Mouse (Mus musculus): ENCODE measurements around the gene Ing5. TPM values are rescaled to one million over a fixed set of nuclear protein-coding genes. Genes with fewer than 3 reads are reported as not detected.
"Not testable (repeated sequence)": the region's sequence is repeated elsewhere in the genome, so short reads cannot be mapped to it uniquely, and the experiment has no call there.

Ing5 gene
- total RNA-seq (2021), result 1 to 10 TPM; 4.8 to 5.7 TPM
- long read RNA-seq, experiment 1, full-length matches to known transcripts, result 4 of 6 reads
- long read RNA-seq, experiment 1, partial matches to known transcripts, result 0 of 6 reads
- long read RNA-seq, experiment 1, other reads (novel, unspliced or antisense), result 2 of 6 reads
- long read RNA-seq, experiment 2, full-length matches to known transcripts, result 4 of 4 reads
- long read RNA-seq, experiment 2, partial matches to known transcripts, result 0 of 4 reads
- long read RNA-seq, experiment 2, other reads (novel, unspliced or antisense), result 0 of 4 reads

- DNase-seq, result peak; percentile 100
Observed at GRCm38 (mm10) chr1:93803556-93804507, at the start of gene Ing5. Gene Ing5, plus strand, starts transcription at chr1:93803965.

GRCm38 (mm10) chr1:93754573-93755290 is 49.0 kb upstream of the Ing5 start, which contains the start of gene Thap4:
Gene Thap4, minus strand, starts transcription at chr1:93754864.
- peak; percentile 94 for DNase-seq

GRCm38 (mm10) chr1:93755291-93755610 is 48.5 kb upstream of the Ing5 start:
- DNase-seq, result no peak

GRCm38 (mm10) chr1:93755618-93756017 is 48.1 kb upstream of the Ing5 start:
- DNase-seq, result no peak

GRCm38 (mm10) chr1:93756154-93756553 is 47.6 kb upstream of the Ing5 start:
- no peak for DNase-seq

- DNase-seq, result no peak
Observed at GRCm38 (mm10) chr1:93760076-93760475, 43.7 kb upstream of the Ing5 start.

- not testable (repeated sequence) for DNase-seq
Observed at GRCm38 (mm10) chr1:93763531-93763930, 40.2 kb upstream of the Ing5 start.

GRCm38 (mm10) chr1:93764871-93765591 is 38.7 kb upstream of the Ing5 start:
- no peak for DNase-seq

- DNase-seq, result no peak
Observed at GRCm38 (mm10) chr1:93767600-93767999, 36.2 kb upstream of the Ing5 start.

GRCm38 (mm10) chr1:93769901-93770300 is 33.9 kb upstream of the Ing5 start:
- DNase-seq, result no peak

- DNase-seq, result no peak
Observed at GRCm38 (mm10) chr1:93776686-93777085, 27.1 kb upstream of the Ing5 start.

- DNase-seq, result no peak
Observed at GRCm38 (mm10) chr1:93786912-93787311, 16.9 kb upstream of the Ing5 start.

- DNase-seq, result no peak
Observed at GRCm38 (mm10) chr1:93794526-93794925, 9.2 kb upstream of the Ing5 start.

- DNase-seq, result no peak
Observed at GRCm38 (mm10) chr1:93795886-93796285, 7.9 kb upstream of the Ing5 start.

- DNase-seq, result no peak
Observed at GRCm38 (mm10) chr1:93800670-93801503, 2.9 kb upstream of the Ing5 start.

- DNase-seq, result peak; percentile 86
Observed at GRCm38 (mm10) chr1:93801741-93802238, 2.0 kb upstream of the Ing5 start, which contains the start of gene Dtymk. Gene Dtymk, minus strand, starts transcription at chr1:93801934.

GRCm38 (mm10) chr1:93802771-93803170 is 994 bp upstream of the Ing5 start:
- no peak for DNase-seq

- no peak for DNase-seq
Observed at GRCm38 (mm10) chr1:93804818-93805217, 1.1 kb downstream of the Ing5 start.

- no peak for DNase-seq
Observed at GRCm38 (mm10) chr1:93805221-93805951, 1.6 kb downstream of the Ing5 start.

- no peak for DNase-seq
Observed at GRCm38 (mm10) chr1:93808871-93809270, 5.1 kb downstream of the Ing5 start.
